Mouse (Mus musculus) urinary bladder, postnatal 25 days (tissue): ENCODE measurements around the gene Slc35a5.

ENCODE experiments used
- DNase-seq: peaks from one replicate; pipeline ENCODE4 v3.0.0; 2022; ENCODE audit warnings: low spot score

The Slc35a5 gene

DNA sequence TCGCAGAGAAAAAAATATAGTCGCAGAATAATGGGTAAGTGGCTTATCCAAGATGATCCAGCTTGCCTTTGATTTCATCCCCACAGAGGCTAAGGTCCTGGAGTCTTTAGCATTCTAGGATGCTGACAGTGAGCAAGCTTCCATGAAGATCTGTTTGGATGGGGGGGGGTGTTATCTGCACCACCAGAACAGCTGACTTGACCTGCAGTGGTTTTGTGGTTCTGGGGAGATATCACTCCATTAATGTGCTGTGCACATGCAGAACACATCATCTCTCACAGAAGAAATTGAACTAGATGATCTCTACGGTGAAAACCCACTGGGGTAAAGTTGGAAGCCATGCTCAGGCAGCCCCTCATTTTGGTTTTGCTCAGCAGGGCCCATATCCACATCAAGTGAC, 41.3 kb downstream of the Slc35a5 start:
- no peak for DNase-seq

DNA sequence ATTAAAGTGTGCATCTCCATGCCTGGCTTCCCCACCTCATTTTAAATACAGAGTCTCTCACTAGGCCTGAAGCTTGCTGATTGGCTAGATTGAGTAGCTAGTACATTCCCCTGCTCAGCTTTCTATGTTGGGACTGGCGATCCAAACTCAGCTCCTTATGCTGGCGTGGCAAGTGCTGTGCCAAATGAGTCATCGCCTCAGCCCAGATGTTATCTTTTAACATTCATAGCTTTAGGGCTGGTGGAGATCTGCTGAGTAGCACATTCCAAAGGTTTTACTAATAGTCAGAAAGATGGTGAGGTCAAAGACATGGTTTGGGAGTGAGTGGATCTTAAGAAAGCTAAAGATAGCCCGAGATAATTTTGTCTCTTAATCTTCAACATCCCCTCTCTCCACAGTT, 48.0 kb downstream of the Slc35a5 start:
- peak; percentile 61 for DNase-seq

DNA sequence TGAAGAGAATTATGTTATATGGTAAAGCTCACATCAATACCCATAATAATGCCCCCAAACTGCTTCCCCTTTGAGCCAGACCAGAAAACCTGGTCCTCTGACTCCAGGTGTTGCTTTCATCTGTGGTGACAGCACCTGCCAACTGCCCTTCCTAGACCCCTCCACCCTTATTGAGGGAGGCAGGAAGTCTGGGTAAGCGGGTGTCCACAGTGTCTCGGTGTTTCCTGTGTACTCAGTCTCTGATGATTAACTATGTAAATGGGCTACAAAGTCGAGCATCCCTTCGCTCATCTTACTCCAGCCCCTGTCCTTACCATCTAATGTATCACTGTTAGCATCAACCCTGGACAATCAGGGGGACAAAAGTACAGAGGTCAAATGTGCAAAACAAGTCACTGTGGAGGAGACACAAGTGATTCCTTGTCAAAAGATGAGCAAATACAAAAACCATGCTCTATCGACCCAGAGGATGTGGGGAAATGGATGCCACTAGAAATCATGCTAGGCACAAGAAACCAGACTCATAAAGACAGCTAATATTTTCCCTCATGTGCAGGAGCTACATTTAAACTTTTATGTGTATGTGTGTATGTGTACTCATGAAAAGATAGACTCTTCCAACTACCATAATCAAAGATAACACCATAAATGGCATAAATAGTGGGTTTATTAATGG, 50.2 kb downstream of the Slc35a5 start:
- no peak for DNase-seq

DNA sequence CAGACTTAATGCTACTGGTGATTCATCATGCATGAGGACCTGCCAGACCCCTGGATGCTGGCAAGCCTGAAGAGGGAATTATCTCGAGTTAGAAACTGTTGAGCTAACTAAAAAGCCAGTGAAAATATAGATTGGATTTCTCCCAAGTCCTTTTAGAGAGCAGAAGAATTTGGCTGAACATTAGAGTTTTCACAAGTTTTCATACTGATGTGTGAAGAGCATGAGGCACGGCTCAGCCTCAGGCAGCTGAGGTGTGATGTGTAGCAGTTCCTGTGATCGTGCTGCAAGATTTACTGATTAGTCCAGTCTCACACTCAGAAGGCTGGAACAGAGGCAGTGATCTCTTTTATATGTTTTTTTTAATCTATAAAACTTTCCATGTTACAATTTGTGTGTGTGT, 53.5 kb downstream of the Slc35a5 start:
- DNase-seq: no peak

DNA sequence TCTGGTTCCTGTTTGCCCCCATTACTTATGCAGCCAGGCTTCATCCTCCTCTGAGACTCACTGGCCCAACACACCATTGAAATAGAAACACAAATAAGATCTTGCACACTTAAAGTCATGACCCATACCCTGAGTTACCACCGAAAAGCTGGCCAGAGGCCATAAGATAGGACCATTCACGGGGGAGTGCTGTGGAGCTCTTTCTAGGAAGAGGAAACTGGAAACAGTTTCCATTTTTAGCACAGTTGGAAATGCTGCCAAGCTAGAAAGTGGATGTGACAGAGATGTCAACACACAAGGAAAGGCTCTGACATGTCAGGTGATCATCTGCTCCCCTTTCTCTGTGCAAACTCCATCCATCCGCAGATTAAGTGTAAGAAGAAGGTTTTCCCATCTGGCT, 57.6 kb downstream of the Slc35a5 start:
- no peak for DNase-seq

DNA sequence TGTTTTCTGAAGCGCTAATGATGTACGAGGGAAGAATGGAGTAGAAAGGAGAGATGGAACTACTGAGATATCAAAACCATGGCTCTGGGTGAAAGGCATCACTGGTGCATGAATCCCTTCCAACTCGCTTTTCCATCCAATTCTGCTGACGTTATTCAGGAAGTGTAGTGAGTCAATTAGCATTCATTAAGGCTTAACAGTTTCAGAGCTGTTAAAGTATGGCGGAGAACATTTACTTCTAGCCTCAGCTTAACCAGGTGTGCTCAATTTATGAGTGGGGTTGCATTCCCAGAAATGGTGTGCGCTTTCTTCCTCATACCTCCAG, 59.7 kb downstream of the Slc35a5 start:
- no peak for DNase-seq

DNA sequence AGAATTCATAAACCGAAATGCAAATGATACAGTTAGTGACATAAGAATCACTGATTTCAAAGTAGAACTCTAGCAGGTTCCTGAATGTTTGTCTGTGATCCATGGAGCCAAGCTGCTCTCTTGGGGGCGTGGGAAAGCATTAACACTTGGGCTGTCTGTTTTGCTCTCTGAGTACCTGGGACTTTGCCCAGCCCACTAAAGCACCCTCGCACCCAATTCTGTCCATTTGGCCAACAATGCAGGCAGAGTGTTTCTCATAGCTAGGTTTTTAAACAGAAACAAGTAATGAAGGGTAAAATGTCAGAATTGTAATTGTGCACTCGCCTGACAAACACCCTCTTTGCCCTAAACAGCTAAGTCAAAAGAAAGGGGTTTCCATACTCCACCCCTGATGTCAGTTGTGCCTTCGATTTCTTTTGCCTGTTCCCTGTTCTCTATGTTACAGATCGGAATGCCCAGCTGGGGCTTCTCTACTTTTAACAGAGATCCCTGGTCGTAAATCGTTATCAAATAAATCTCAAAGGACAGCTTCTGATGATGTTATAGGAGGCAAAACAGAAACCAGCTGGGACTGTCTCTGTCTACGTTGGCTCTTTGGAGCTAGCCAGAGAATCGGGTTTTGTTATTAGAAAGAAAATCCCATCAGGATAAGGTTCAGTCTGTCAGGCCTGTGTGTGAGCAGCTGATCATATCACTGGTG, 60.2 kb downstream of the Slc35a5 start:
- no peak for DNase-seq

DNA sequence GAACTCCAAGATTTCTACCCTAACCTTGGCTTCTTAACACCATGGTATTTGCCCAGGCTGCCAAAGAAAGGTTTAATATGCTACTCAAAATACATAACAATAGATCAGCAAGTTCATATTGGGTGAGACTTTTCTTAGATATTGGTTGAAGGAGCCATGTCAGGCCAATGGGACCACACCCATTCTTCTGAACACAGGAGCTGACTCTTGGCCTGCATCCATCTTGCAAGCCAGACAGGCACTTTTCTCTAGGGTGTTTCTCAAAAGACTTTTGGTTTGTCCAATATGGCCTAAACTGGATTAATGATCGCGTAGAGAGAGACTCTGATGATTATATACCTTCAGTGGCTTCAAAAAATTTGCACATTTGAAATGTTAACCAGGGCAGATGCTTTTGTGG, 61.0 kb downstream of the Slc35a5 start:
- DNase-seq: no peak

DNA sequence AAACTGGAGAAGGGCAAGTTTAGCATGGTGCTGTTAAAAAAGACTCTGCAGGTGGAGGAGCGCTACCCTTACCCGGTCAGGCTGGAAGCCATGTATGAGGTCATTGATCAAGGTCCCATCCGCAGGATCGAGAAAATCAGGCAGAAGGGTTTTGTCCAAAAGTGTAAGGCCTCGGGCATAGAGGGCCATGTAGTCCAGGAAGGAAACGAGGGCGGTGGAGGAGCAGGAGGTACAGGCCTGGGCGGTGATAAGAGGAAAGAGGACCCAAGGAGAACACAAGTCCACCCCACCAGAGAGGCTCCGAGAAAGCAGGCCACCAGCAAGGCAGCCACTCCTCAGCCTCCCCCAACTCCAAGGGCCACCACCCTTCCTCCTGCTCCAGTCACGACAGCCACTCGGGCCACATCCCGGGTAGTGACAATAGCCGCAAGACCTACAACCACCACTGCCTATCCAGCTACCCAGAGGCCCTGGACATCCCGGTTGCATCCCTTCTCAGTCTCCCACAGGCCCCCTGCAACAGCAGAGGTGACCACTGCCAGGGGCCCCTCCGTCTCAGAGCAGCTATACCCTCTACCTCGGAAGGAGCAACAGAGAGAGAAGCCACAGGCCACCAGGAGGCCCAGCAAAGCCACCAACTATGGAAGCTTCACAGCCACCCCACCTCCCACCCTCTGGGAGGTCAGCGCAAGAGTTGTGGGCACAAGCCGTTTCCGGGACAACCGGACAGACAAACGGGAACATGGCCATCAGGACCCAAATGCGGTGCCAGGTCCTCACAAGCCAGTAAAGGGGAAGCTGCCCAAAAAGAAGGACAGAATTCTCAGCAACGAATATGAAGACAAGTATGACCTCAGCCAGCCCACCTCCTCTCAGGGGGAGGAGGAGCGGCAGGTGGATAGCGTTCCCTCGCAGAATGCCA, 62.7 kb downstream of the Slc35a5 start:
- no peak for DNase-seq

DNA sequence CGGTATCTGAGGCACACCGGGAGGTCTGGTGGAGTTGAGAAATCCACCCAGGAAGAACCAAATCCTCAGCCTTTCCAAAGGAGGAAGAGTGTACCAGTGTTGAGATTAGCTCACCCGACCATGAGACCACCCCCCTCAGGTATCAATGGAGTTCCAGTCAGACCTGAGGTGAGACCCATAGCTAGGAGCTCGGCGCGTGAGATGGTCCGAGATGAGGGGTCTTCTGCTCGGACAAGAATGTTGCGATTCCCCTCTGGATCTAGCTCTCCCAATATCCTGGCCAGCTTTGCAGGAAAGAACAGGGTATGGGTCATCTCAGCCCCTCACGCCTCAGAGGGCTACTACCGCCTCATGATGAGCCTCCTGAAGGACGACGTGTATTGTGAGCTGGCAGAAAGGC, 63.5 kb downstream of the Slc35a5 start:
- no peak for DNase-seq

DNA sequence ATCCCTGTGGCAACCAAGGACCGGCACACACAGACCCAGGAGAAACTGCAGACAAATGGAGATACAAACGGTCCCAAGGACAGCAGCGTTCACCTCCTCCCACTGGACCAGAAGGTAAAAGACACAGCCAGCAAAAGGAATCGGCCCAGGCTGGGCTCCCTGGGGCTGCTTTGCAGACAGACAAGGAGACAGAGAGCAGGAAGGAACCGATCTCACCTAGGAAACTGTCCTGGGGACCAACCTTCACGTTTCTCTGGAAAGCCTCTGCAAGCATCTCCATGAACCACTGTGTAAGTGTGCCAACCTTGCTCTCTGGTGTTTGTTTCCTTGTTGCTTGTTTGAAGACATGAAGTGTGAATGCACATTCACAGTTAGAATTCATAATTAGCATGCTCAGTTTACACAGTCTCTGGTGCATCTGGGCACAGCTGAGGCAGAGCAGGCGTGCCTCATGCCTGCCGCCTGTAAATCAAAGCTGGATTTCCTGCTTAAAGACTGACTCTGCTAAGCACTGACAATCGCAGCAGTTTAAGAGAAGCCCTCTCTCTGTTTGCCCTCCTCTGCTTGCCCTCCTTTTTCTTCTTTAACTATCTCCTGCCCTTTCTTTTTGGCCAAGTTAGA, 64.3 kb downstream of the Slc35a5 start:
- DNase-seq: no peak

DNA sequence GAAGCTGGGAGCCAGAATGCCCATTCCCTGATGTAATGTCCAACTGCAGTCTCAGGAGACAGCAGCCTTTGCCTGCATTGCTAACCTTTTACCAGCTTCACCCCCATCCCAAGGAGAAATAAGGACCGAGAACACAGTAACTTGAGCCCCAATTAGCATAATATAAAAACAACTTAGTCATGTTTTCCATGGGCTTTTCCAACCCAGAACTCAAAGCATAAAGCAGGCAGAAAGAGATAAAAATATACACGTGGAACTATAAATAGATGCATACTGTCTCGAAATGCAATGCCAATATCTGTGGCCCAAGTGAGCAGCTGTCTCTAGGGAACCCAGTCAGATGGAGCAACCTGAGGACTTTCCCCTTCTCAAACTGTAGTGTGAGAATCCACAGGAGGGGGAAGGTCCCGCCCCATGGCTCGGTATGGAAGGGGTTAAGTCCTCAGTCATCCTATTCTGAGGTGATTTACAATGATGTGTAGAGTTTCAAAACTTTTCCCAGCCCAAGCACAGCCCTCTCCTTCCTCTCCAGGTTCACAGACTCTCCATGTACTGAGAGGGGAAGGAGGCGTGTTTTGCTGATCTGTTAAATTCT, 65.3 kb downstream of the Slc35a5 start, which contains the start of gene Ccdc80:
TSS of gene Ccdc80 (plus strand) at position 266 of the 595 bp plus-strand sequence.
- DNase-seq: no peak

DNA sequence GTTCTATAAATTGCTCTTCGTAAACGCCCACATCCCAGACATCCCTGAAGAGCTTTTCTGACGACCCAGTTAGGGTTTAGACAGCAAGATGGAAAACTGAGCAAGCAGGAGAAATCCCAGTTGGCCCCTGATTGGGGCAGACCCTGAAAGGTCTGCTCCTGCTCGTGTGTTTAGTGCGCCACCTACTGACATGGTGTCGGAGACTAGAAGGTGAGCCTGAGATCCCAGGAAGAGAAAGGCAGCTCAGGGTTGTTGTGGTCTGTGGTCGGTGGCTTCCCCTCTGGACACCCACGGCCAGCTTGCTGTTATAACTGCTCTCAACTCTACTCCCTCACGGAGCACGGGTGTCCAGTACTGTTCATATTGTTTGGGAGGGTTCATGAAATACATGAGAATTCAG, 68.5 kb downstream of the Slc35a5 start:
- peak; percentile 70 for DNase-seq
